Mouse (Mus musculus) adrenal gland, postnatal 25 days (tissue): Measurements from ENCODE around the gene Cdkal1. TPM values are rescaled to one million over a fixed set of nuclear protein-coding genes. Genes with fewer than 3 reads are reported as not detected.

ENCODE experiments used
- DNase-seq: peaks from one replicate; pipeline ENCODE4 v3.0.0; 2021; ENCODE audit warnings: mixed read lengths
- total RNA-seq: library from RNA; stranded (reverse); gene quantifications from 2 replicates; pipeline ENCODE4 v1.2.3, GENCODE M21; 2021

Gene Cdkal1
- total RNA-seq, 1 experiment from 2014 or later: 31.8 TPM

DNA sequence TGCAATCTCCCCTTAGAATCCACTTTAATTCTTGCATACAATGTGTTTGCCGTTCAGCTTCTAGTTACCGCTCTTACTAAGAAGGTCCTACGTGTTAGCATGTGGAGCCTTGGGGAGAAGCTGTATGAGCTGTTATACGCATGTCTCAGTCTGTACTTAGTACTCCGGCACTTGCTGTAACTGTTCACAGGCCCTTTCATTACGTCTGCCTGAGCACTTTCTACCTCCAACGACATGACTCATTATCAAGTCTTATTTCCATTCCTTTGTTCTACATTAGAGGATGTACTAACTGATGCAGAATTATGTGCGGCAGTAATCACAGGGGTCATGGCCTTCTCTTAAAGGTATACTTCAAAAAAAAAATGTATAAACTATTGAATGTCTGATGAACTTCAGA is 89.1 kb downstream of the Cdkal1 start:
- no peak for DNase-seq

- DNase-seq: no peak
These were observed 90.2 kb downstream of the Cdkal1 start for GRCm38 (mm10) chr13:29765296-29765695.

GRCm38 (mm10) chr13:29759691-29760467 is 95.6 kb downstream of the Cdkal1 start:
- DNase-seq: no peak

DNA sequence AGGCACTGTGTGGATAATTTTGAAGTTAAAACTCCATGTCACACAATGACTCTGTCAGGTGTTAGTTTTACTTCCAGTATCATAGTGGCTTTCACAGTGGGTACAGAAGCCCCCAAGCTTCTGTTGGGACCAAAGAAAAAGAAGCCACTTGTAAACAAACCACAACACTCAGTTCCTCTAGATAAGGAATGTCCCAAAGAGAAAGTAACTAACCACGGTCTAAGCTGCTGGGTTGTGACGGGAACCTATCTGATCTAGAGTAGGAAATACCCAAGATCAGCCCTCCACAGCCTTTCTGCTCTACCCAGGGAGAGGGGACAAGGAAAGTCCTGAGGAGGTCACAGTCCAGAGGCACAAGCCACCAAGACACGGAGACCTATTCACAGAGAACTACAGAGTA is 99.4 kb downstream of the Cdkal1 start:
- DNase-seq: no peak

GRCm38 (mm10) chr13:29753254-29753653 is 102.2 kb downstream of the Cdkal1 start:
- DNase-seq: no peak

DNA sequence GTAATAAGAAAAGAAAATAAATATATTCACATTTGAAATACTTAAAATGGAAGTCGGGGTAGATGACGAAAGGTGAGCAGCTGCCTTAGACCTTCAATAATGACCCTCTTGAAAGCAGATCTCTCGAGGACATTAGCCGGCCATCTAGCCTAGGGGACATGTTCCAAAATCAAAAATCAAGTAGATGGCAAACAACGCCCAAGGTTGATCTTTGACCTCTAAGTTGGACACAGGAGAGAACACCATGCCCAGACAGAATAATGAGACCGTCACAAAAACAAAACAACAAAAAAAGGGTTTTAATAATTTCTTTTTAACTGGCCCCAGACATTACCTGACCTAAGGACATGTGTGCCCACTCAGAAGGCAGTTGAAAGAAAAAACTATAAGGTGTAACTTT is 103.4 kb downstream of the Cdkal1 start:
- DNase-seq: no peak

- no peak for DNase-seq
These were observed 104.3 kb downstream of the Cdkal1 start for GRCm38 (mm10) chr13:29751201-29751600.

GRCm38 (mm10) chr13:29747347-29747647 is 108.2 kb downstream of the Cdkal1 start:
- DNase-seq: no peak

- no peak for DNase-seq
These were observed 108.8 kb downstream of the Cdkal1 start for GRCm38 (mm10) chr13:29746501-29747346.

- DNase-seq: no peak
These were observed 110.4 kb downstream of the Cdkal1 start for GRCm38 (mm10) chr13:29745073-29745472.

GRCm38 (mm10) chr13:29744188-29744587 is 111.3 kb downstream of the Cdkal1 start:
- DNase-seq: no peak

- no peak for DNase-seq
These were observed 111.7 kb downstream of the Cdkal1 start for GRCm38 (mm10) chr13:29743761-29744160.

- no peak for DNase-seq
These were observed 117.6 kb downstream of the Cdkal1 start for GRCm38 (mm10) chr13:29737675-29738461.

- no peak for DNase-seq
These were observed 121.0 kb downstream of the Cdkal1 start for GRCm38 (mm10) chr13:29734496-29734895.

GRCm38 (mm10) chr13:29726154-29726825 is 129.2 kb downstream of the Cdkal1 start:
- no peak for DNase-seq

DNA sequence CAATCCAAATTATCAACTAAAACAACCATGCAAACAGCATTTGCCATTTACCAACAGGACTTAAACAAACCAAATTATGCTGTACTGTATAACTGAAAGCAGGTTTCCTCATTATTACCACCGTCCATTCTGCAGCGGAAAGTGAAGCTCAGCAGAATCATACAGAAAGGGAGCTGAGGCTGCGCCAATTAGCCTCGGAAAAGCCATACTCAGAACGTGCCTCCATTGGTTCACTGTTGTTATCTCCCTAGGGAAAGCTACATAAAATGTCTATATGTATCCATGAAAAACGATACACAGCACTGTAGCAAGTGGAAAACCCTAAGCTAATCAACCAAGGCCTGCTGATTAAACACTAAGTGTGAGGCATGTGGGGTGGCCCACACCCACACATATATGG is 130.6 kb downstream of the Cdkal1 start:
- DNase-seq: no peak

DNA sequence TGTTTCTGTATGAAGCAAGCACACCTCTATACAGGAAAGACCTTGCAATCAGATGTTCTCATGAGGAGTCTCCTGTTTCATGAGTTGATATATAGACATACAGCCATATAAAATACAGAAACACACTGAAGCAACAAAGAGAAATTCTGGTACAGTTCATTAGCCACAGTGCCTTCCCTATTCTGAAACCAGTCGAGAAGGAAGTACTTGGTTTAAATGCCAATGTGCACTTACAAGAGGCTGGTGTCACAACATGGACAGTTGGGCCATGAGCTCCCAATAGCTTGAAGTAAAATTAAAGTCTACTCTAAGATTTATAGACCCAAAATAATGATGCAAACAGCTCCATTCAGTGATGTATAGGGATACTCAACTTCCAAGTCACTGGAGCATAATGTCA is 132.3 kb downstream of the Cdkal1 start:
- no peak for DNase-seq

GRCm38 (mm10) chr13:29721206-29721605 is 134.3 kb downstream of the Cdkal1 start:
- no peak for DNase-seq

DNA sequence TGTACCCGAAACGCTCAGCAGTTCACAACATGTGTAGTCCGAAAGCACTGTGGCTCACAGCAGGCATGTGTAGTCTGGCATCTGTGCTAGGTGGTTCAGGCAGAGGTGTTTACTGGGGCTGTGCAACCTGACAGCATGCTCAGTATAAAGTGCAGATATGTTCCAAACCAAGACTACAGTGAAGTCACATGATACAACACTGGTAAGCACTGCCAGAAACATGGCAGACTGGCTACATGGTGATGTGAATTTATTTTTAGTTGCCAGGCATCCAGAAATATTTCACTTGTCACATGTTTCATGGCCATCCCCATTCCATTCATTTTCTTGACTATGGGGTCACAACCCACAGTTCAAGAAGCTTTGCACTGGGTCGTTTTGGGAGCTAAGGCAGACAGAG is 138.9 kb downstream of the Cdkal1 start:
- no peak for DNase-seq

DNA sequence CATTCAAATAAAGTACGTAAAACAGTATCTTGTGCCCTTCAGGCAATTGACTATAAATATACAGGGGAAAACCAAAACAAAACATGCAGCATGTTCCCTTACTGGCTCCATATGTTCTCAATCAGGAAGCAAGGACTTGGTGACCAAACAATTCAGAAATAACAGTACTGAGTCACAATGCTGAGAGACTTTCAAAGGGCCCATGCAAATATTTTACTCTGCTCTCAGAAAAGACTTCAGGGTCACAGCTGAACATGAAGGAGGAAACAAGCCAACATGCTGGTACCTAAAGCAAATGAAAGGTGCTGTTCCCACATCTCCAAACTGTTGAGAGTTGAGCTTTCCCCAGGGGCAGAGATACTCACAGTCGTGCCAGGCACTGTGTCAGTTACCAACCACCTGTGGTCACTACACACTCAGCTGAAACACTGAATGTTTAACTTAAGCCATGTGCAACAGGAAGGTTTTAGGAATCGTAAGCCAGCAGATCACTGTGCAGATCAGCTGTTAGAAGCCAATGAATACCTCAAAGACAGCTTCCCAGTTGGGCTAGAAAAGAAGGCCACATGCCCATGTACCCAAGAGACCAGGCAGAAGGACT is 140.1 kb downstream of the Cdkal1 start:
- no peak for DNase-seq

GRCm38 (mm10) chr13:29707620-29708019 is 147.9 kb downstream of the Cdkal1 start:
- no peak for DNase-seq

GRCm38 (mm10) chr13:29701400-29701799 is 154.1 kb downstream of the Cdkal1 start:
- no peak for DNase-seq
